Mouse (Mus musculus) ES-Bruce4 (cell line): Measurements from ENCODE around the gene Card14. TPM values are rescaled to one million over a fixed set of nuclear protein-coding genes. Genes with fewer than 3 reads are reported as not detected.

Source experiments
- H3K27ac ChIP-seq: 2 replicates; pipeline ENCODE4 v1.5.1; 2012; ENCODE audit warnings: low read length, inconsistent platforms; ENCODE audit not compliant: insufficient read depth
- H3K27me3 ChIP-seq: 2 replicates; pipeline ENCODE4 v1.6.1; 2012; ENCODE audit warnings: mild to moderate bottlenecking, low read length, inconsistent platforms; ENCODE audit not compliant: control insufficient read depth, poor library complexity, insufficient read depth, severe bottlenecking
- H3K36me3 ChIP-seq: 2 replicates; pipeline ENCODE4 v1.6.1; 2012; ENCODE audit warnings: inconsistent platforms, mild to moderate bottlenecking, low read length, moderate library complexity; ENCODE audit not compliant: control insufficient read depth, poor library complexity, insufficient read depth, severe bottlenecking
- H3K4me1 ChIP-seq: one replicate; pipeline ENCODE4 v1.8.1; 2011; ENCODE audit warnings: low read length; ENCODE audit not compliant: control insufficient read depth, insufficient read depth
- H3K4me3 ChIP-seq: 2 replicates; pipeline ENCODE4 v1.5.1; 2011; ENCODE audit warnings: low read depth, mild to moderate bottlenecking, low read length
- H3K9ac ChIP-seq: 2 replicates; pipeline ENCODE4 v1.6.1; 2012; ENCODE audit warnings: low read depth, mild to moderate bottlenecking, inconsistent platforms; ENCODE audit not compliant: poor library complexity, severe bottlenecking
- H3K9me3 ChIP-seq: replicated peaks from 2 replicates; pipeline ENCODE4 v1.6.1; 2012; ENCODE audit warnings: mild to moderate bottlenecking, low read length, inconsistent platforms; ENCODE audit not compliant: control insufficient read depth, poor library complexity, insufficient read depth, severe bottlenecking
- CTCF ChIP-seq: IDR thresholded peaks from one replicate; pipeline ENCODE4 v1.8.1; 2011; ENCODE audit warnings: low read depth, low read length
- EP300 ChIP-seq: IDR thresholded peaks from 2 replicates; pipeline ENCODE4 v1.6.1; 2011; ENCODE audit warnings: low read depth, low read length; ENCODE audit not compliant: insufficient read depth
- POLR2A ChIP-seq: IDR thresholded peaks from one replicate; pipeline ENCODE4 v1.8.1; 2011; ENCODE audit warnings: low read length; ENCODE audit not compliant: insufficient read depth
- polyA plus RNA-seq: library from polyadenylated mRNA; stranded (reverse); fragments of >200 nt; gene quantifications from 2 replicates; pipeline ENCODE4 v1.2.4, GENCODE M21; 2011; ENCODE audit warnings: low read depth; ENCODE audit not compliant: missing spikeins, insufficient read depth, insufficient read length

The Card14 gene
- polyA plus RNA-seq, result not detected in 2 replicates

- Histone ChIP-seq H3K9me3 (no peaks in the 10 kb centered on the region), H3K27ac (no peak within 1 kb of the TSS), H3K4me3 (no peak within 1 kb of the TSS), H3K9ac (no peak within 1 kb of the TSS), H3K27me3 (no peaks in the 10 kb centered on the region), H3K4me1 (no peaks in the 10 kb centered on the region), H3K36me3 (no peaks in the 10 kb centered on the region)
- TF ChIP-seq CTCF (no peak), EP300 (no peak), POLR2A (no peak)
Observed at GRCm38 (mm10) chr11:119307658-119307867, at the start of gene Card14. TSS of gene Card14 (plus strand) at chr11:119307768.

DNA sequence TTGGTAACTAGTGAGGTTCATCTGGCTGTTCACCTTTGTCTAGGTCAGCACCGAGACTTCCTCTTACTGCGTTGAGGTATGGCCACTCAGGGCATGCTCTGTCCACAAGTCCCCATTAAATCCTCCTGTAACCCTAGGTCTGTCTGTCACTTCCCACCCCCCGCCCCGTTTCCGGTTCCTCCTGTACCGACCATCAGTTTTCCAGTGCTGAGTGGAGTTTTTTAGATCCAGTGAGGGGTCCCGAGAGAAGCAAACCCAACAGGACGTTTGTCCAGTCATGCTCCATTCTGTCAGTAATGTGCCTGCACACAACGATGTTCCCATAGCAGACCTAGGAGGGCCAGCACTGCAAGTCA lies 49.4 kb upstream of the Card14 start:
- Histone ChIP-seq H3K9ac (no peak overlapping the region), H3K4me1 (no peaks in the 10 kb centered on the region), H3K36me3 (no peaks in the 10 kb centered on the region), H3K4me3 (no peak overlapping the region), H3K9me3 (no peaks in the 10 kb centered on the region), H3K27me3 (no peaks in the 10 kb centered on the region), H3K27ac (no peak overlapping the region)
- TF ChIP-seq EP300 (no peak), CTCF (no peak), POLR2A (no peak)

GRCm38 (mm10) chr11:119258572-119259322 lies 48.8 kb upstream of the Card14 start:
- no peak overlapping the region for H3K27ac ChIP-seq
- no peak overlapping the region for H3K9ac ChIP-seq
- H3K4me3 ChIP-seq, result no peak overlapping the region
- no peaks in the 10 kb centered on the region for H3K36me3 ChIP-seq
- TF ChIP-seq POLR2A (no peak), CTCF (no peak), EP300 (no peak)
- H3K9me3 ChIP-seq, result no peaks in the 10 kb centered on the region
- no peaks in the 10 kb centered on the region for H3K27me3 ChIP-seq
- no peaks in the 10 kb centered on the region for H3K4me1 ChIP-seq

- Histone ChIP-seq H3K27me3 (no peaks in the 10 kb centered on the region), H3K9me3 (no peaks in the 10 kb centered on the region), H3K4me3 (no peak overlapping the region), H3K9ac (no peak overlapping the region), H3K4me1 (peaks cover 2% of the 10 kb centered on the region), H3K36me3 (no peaks in the 10 kb centered on the region), H3K27ac (no peak overlapping the region)
- TF ChIP-seq POLR2A (no peak), EP300 (no peak), CTCF (no peak)
Observed at GRCm38 (mm10) chr11:119259977-119260376, 47.6 kb upstream of the Card14 start.

DNA sequence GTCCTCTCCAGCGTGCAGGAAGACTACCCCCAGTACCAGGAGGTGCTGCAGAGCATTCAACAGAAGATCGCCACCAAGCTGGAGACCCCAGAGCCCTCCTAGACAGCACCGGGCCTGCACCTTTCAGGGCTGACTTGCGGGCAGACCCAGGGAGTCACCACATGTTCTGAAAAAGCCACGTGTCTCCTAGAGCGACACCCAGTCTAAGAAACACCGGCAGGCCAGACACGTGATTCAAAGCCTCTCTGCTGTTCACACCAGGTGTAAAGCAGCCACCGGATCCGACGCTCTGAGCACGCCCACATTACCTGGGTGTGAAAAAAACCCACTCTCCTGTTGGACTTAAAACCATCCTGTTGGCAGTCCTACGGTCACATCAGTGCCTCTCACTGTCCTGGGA lies 43.2 kb upstream of the Card14 start:
- no peak overlapping the region for H3K27ac ChIP-seq
- H3K27me3 ChIP-seq, result no peaks in the 10 kb centered on the region
- no peak overlapping the region for H3K4me3 ChIP-seq
- no peaks in the 10 kb centered on the region for H3K36me3 ChIP-seq
- TF ChIP-seq POLR2A (no peak), EP300 (no peak), CTCF (no peak)
- H3K4me1 ChIP-seq, result peaks cover 10% of the 10 kb centered on the region
- H3K9me3 ChIP-seq, result no peaks in the 10 kb centered on the region
- no peak overlapping the region for H3K9ac ChIP-seq

DNA sequence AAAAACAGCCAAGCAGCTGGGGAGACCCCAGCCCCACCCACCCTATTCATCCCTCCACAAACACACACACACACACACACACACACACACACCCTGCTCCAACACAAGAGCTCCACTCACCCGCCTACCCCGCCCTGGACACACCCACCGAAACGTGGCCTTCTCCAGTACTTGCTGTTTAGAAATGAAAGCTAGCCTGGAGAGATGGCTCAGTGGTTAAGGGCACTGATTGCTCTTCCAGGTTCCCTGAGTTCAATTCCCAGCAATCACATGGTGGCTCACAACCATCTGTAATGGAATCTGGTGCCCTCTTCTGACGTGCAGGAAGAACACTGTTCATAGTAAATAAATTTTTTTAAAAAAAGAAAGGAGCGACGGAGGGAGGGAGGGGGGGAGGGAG lies 41.8 kb upstream of the Card14 start:
- H3K27me3 ChIP-seq, result no peaks in the 10 kb centered on the region
- H3K9me3 ChIP-seq, result no peaks in the 10 kb centered on the region
- H3K36me3 ChIP-seq, result no peaks in the 10 kb centered on the region
- H3K4me3 ChIP-seq, result no peak overlapping the region
- H3K4me1 ChIP-seq, result peaks cover 10% of the 10 kb centered on the region
- TF ChIP-seq POLR2A (no peak), CTCF (no peak), EP300 (no peak)
- no peak overlapping the region for H3K9ac ChIP-seq
- H3K27ac ChIP-seq, result no peak overlapping the region
